Mouse (Mus musculus) ES-Bruce4 (cell line): ENCODE data around the gene L3mbtl1.

Source experiments
- CTCF ChIP-seq: IDR thresholded peaks from one replicate; pipeline ENCODE4 v1.8.1; 2011; ENCODE audit warnings: low read depth, low read length
- EP300 ChIP-seq: IDR thresholded peaks from 2 replicates; pipeline ENCODE4 v1.6.1; 2011; ENCODE audit warnings: low read depth, low read length; ENCODE audit not compliant: insufficient read depth
- POLR2A ChIP-seq: IDR thresholded peaks from one replicate; pipeline ENCODE4 v1.8.1; 2011; ENCODE audit warnings: low read length; ENCODE audit not compliant: insufficient read depth

DNA sequence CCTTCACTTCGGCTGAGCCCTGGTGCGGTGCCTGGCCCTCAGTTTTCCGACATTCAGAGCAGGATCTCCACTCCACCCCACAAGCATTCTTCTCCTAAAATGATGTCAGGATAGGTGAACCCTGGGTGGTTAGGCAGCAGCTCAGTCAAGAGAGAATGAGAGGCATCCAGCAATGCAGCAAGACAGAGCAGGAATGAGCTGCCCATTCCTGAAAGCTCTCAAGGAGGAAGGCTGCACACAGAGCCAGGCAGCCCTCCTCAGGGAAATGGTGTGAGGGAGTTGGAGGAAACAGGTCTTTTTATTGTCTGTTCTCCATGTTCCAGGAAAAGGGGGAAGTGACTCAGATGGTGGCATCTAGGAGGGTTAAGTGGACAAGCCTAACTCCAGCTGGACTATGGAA is 43.5 kb downstream of the L3mbtl1 start:
- no peak for TF ChIP-seq POLR2A
- no peak for TF ChIP-seq CTCF
- no peak for TF ChIP-seq EP300
